Mouse (Mus musculus) forebrain, embryonic 14.5 days (tissue): ENCODE measurements at regions not wholly inside any gene's neighbourhood (a gene's known extent, or its start where the extent isn't known, plus 50 kb on each side); places are given as distances from the start of the nearest gene placed in this dataset.
A peak's percentile ranks its signal among the peaks of the same experiment; 100 is the strongest.

ENCODE experiments used
- ATAC-seq: fragments of 200-750 bp; cut with Nextera tagmentation; 2 replicates; pipeline ENCODE4 v1.8.0; 2017; ENCODE audit warnings: mild to moderate bottlenecking, moderate library complexity
- DNase-seq: peaks from one replicate; pipeline ENCODE4 v3.0.0-alpha.2; 2015; ENCODE audit warnings: low spot score
- H3K27ac ChIP-seq: fragments of 300-500 bp; sonication (generic); 2 replicates; pipeline ENCODE4 v1.5.1; 2014; ENCODE audit warnings: low read depth, mild to moderate bottlenecking, control low read depth, low read length, moderate library complexity
- H3K27me3 ChIP-seq: fragments of 300-500 bp; sonication (generic); replicated peaks from 2 replicates; pipeline ENCODE4 v1.6.1; 2014; ENCODE audit warnings: low read length, control low read depth, mixed read lengths; ENCODE audit not compliant: control insufficient read depth, insufficient read depth
- H3K36me3 ChIP-seq: fragments of 300-500 bp; sonication (generic); 2 replicates; pipeline ENCODE4 v1.6.1; 2014; ENCODE audit warnings: low read length, control low read depth; ENCODE audit not compliant: control insufficient read depth, insufficient read depth
- H3K4me1 ChIP-seq: fragments of 300-500 bp; sonication (generic); 2 replicates; pipeline ENCODE4 v1.6.1; 2014; ENCODE audit warnings: antibody characterized with exemption, low read length, control low read depth; ENCODE audit not compliant: control insufficient read depth, insufficient read depth
- H3K4me2 ChIP-seq: fragments of 300-500 bp; sonication (generic); 2 replicates; pipeline ENCODE4 v1.6.1; 2014; ENCODE audit warnings: mild to moderate bottlenecking, control low read depth, low read length
- H3K4me3 ChIP-seq: fragments of 300-500 bp; sonication (generic); 2 replicates; pipeline ENCODE4 v1.5.1; 2014; ENCODE audit warnings: low read depth, low read length, control low read depth
- H3K9ac ChIP-seq: fragments of 300-500 bp; sonication (generic); 2 replicates; pipeline ENCODE4 v1.6.1; 2014; ENCODE audit warnings: mild to moderate bottlenecking, low read length, control low read depth, moderate library complexity
- H3K9me3 ChIP-seq: fragments of 300-500 bp; sonication (generic); replicated peaks from 2 replicates; pipeline ENCODE4 v1.6.1; 2016; ENCODE audit warnings: low read length, control low read depth, mixed read lengths; ENCODE audit not compliant: control insufficient read depth
- WGBS: fragments of 180-500 bp; shearing (Covaris S2); extraction: QIAGEN DNeasy Blood & Tissue Kit; methylation state at CpG from one replicate; pipeline ENCODE4 v1.1.7; 2014; 5-methylcytosine and 5-hydroxymethylcytosine counted together

GRCm38 (mm10) chr8:90657116-90657515 is 160.1 kb downstream of the Gm19935 start:
- peak; percentile 49; the same call in 1 of the 2 replicates for ATAC-seq
- Histone ChIP-seq H3K36me3 (no peaks in the 10 kb centered on the region), H3K9ac (no peak overlapping the region; the same call in 1 of the 2 replicates), H3K27ac (peak overlapping the region; percentile 59), H3K27me3 (no peaks in the 10 kb centered on the region), H3K4me1 (peaks cover 24% of the 10 kb centered on the region), H3K9me3 (peaks cover 4% of the 10 kb centered on the region), H3K4me3 (no peak overlapping the region), H3K4me2 (peak overlapping the region; percentile 41)
- peak; percentile 70 for DNase-seq
- WGBS, result 11% methylated on average over 5 of the region's 5 CpGs

- no peak overlapping the region for H3K4me3 ChIP-seq
- no peak overlapping the region for H3K4me2 ChIP-seq
- no peak overlapping the region for H3K9ac ChIP-seq
- 0 out of 2 replicates have a peak, but pooled peaks have one; percentile 45 for ATAC-seq
- H3K27me3 ChIP-seq, result no peaks in the 10 kb centered on the region
- H3K4me1 ChIP-seq, result peaks cover 24% of the 10 kb centered on the region
- DNase-seq, result peak; percentile 78
- H3K9me3 ChIP-seq, result no peaks in the 10 kb centered on the region; the same call in 1 of the 2 replicates
- WGBS, result 24% methylated on average over 5 of the region's 5 CpGs
- no peaks in the 10 kb centered on the region for H3K36me3 ChIP-seq
- no peak overlapping the region for H3K27ac ChIP-seq
Observed at GRCm38 (mm10) chr8:90656436-90657090, 160.6 kb downstream of the Gm19935 start.

GRCm38 (mm10) chr8:90654786-90655185 is 162.4 kb downstream of the Gm19935 start:
- ATAC-seq (no peak), DNase-seq (no peak)
- WGBS, result 65% methylated on average over 2 of the region's 2 CpGs

GRCm38 (mm10) chr8:90642392-90642791 is 174.8 kb downstream of the Gm19935 start:
- Histone ChIP-seq H3K9me3 (no peaks in the 10 kb centered on the region), H3K27me3 (no peaks in the 10 kb centered on the region), H3K4me3 (no peak overlapping the region), H3K36me3 (no peaks in the 10 kb centered on the region), H3K4me1 (peaks cover 3% of the 10 kb centered on the region), H3K9ac (no peak overlapping the region), H3K27ac (no peak overlapping the region), H3K4me2 (no peak overlapping the region)
- ATAC-seq, result no peak
- WGBS, result 32% methylated on average over 6 of the region's 6 CpGs
- DNase-seq, result peak; percentile 28

More at GRCm38 (mm10) chr8:90654786-90655185, 162.4 kb downstream of the Gm19935 start:
- Histone ChIP-seq H3K4me3 (no peak overlapping the region), H3K9me3 (no peaks in the 10 kb centered on the region; the same call in 1 of the 2 replicates), H3K4me1 (peaks cover 24% of the 10 kb centered on the region), H3K27ac (no peak overlapping the region), H3K27me3 (no peaks in the 10 kb centered on the region), H3K36me3 (no peaks in the 10 kb centered on the region), H3K9ac (no peak overlapping the region), H3K4me2 (no peak overlapping the region)

- no peak overlapping the region for H3K4me3 ChIP-seq
- 78% methylated on average over 7 of the region's 7 CpGs for WGBS
- H3K9ac ChIP-seq, result no peak overlapping the region
- H3K4me1 ChIP-seq, result peaks cover 9% of the 10 kb centered on the region; the same call in 1 of the 2 replicates
- DNase-seq, result no peak
- no peak for ATAC-seq
- no peaks in the 10 kb centered on the region for H3K36me3 ChIP-seq
- no peaks in the 10 kb centered on the region for H3K27me3 ChIP-seq
- no peak overlapping the region for H3K27ac ChIP-seq
- no peak overlapping the region for H3K4me2 ChIP-seq
- no peaks in the 10 kb centered on the region for H3K9me3 ChIP-seq
Observed at GRCm38 (mm10) chr8:90636770-90637169, 180.4 kb downstream of the Gm19935 start.

- Histone ChIP-seq H3K9ac (no peak overlapping the region), H3K9me3 (no peaks in the 10 kb centered on the region), H3K36me3 (no peaks in the 10 kb centered on the region), H3K4me2 (no peak overlapping the region), H3K27me3 (no peaks in the 10 kb centered on the region), H3K27ac (no peak overlapping the region), H3K4me3 (no peak overlapping the region), H3K4me1 (peaks cover 9% of the 10 kb centered on the region; the same call in 1 of the 2 replicates)
- DNase-seq (peak; percentile 87), ATAC-seq (peak; percentile 93)
- WGBS, result 36% methylated on average over 7 of the region's 7 CpGs
Observed at GRCm38 (mm10) chr8:90635766-90636492, 181.3 kb downstream of the Gm19935 start.

- Histone ChIP-seq H3K9ac (no peak overlapping the region), H3K27ac (no peak overlapping the region), H3K9me3 (no peaks in the 10 kb centered on the region), H3K36me3 (no peaks in the 10 kb centered on the region), H3K4me3 (no peak overlapping the region), H3K27me3 (no peaks in the 10 kb centered on the region), H3K4me1 (0 out of 2 replicates have a peak, but pooled peaks cover 4% of the 10 kb centered on the region), H3K4me2 (no peak overlapping the region)
- peak; percentile 60 for DNase-seq
- no peak for ATAC-seq
- WGBS, result 31% methylated on average over 1 of the region's 1 CpGs
Observed at GRCm38 (mm10) chr8:90630796-90631195, 186.4 kb downstream of the Gm19935 start.

- WGBS, result 13% methylated on average over 3 of the region's 3 CpGs
- Histone ChIP-seq H3K9ac (no peak overlapping the region), H3K36me3 (no peaks in the 10 kb centered on the region), H3K27ac (no peak overlapping the region), H3K27me3 (no peaks in the 10 kb centered on the region), H3K4me3 (no peak overlapping the region), H3K9me3 (no peaks in the 10 kb centered on the region), H3K4me2 (no peak overlapping the region), H3K4me1 (peaks cover 8% of the 10 kb centered on the region)
- peak; percentile 57; the same call in 1 of the 2 replicates for ATAC-seq
- peak; percentile 70 for DNase-seq
Observed at GRCm38 (mm10) chr8:90608410-90608809, 208.8 kb downstream of the Gm19935 start.
